Mouse (Mus musculus) MEL (cell line): ENCODE measurements around the gene Socs4.

Source experiments
- CHD1 ChIP-seq: IDR thresholded peaks from 2 replicates; pipeline ENCODE4 v1.6.1; 2012; ENCODE audit warnings: low read depth, mild to moderate bottlenecking, inconsistent platforms, low read length, improper control_type of control experiment
- CTCF ChIP-seq, 3 experiments: IDR thresholded peaks in 2 of 3; conservative IDR thresholded peaks in 1 of 3; 2 replicates each; pipeline ENCODE4 v1.5.1; 2011 to 2012; ENCODE audit warnings: low read length in 3 of 3, low read depth in 2 of 3, mild to moderate bottlenecking in 2 of 3, improper control_type of control experiment in 1 of 3, inconsistent platforms in 1 of 3, mixed read lengths in 1 of 3, moderate library complexity in 1 of 3; ENCODE audit not compliant: control insufficient read depth in 1 of 3, insufficient read depth in 1 of 3, poor library complexity in 1 of 3, severe bottlenecking in 1 of 3
- EP300 ChIP-seq, 2 experiments: IDR thresholded peaks; 2 replicates each; pipeline ENCODE4 v1.6.1; 2011; ENCODE audit warnings: improper control_type of control experiment in 2 of 2, low read length in 2 of 2, low read depth in 1 of 2, mild to moderate bottlenecking in 1 of 2
- GABPA ChIP-seq: IDR thresholded peaks from 2 replicates; pipeline ENCODE4 v1.6.1; 2012; ENCODE audit warnings: low read depth, mild to moderate bottlenecking, inconsistent platforms, low read length, improper control_type of control experiment, moderate library complexity
- GATA1 ChIP-seq: IDR thresholded peaks from 2 replicates; pipeline ENCODE4 v1.6.1; 2011; ENCODE audit warnings: low read depth, low read length, improper control_type of control experiment
- HCFC1 ChIP-seq: IDR thresholded peaks from 2 replicates; pipeline ENCODE4 v1.6.1; 2012; ENCODE audit warnings: low read depth, mild to moderate bottlenecking, inconsistent platforms, low read length, improper control_type of control experiment, moderate library complexity
- MAX ChIP-seq: IDR thresholded peaks from 2 replicates; pipeline ENCODE4 v1.6.1; 2011; ENCODE audit warnings: low read length, improper control_type of control experiment
- POLR2A ChIP-seq, 2 experiments: IDR thresholded peaks; 2 replicates each; pipeline ENCODE4 v1.6.1; 2011 to 2012; ENCODE audit warnings: low read length in 2 of 2, mild to moderate bottlenecking in 2 of 2, control low read depth in 1 of 2, improper control_type of control experiment in 1 of 2, low read depth in 1 of 2, moderate library complexity in 1 of 2; ENCODE audit not compliant: control insufficient read depth in 1 of 2, insufficient read depth in 1 of 2, poor library complexity in 1 of 2
- RAD21 ChIP-seq: IDR thresholded peaks from 2 replicates; pipeline ENCODE4 v1.6.1; 2011; ENCODE audit warnings: mild to moderate bottlenecking, low read depth, low read length, improper control_type of control experiment
- TAL1 ChIP-seq: IDR thresholded peaks from 2 replicates; pipeline ENCODE4 v1.6.1; 2012; ENCODE audit warnings: mild to moderate bottlenecking, inconsistent platforms, low read length, moderate library complexity, mixed read lengths
- USF1 ChIP-seq: IDR thresholded peaks from 2 replicates; pipeline ENCODE4 v1.6.1; 2014; ENCODE audit warnings: low read depth, mild to moderate bottlenecking, inconsistent platforms, low read length, improper control_type of control experiment, moderate library complexity

GRCm38 (mm10) chr14:47269056-47269455, 7.7 kb upstream of the Socs4 start:
- no peak for TF ChIP-seq CTCF (IDR thresholded peaks at IDR 0.05 in 2 of 3, conservative IDR thresholded peaks at IDR 0.05 in 1 of 3; ENCODE audit: control insufficient read depth in 1 of 3, insufficient read depth in 1 of 3, low read depth in 2 of 3, low read length in 3 of 3, poor library complexity in 1 of 3, severe bottlenecking in 1 of 3)
- TF ChIP-seq EP300 (IDR thresholded peaks at IDR 0.05; ENCODE audit: low read depth in 1 of 2, low read length in 2 of 2) = no peak
- no peak for TF ChIP-seq POLR2A (IDR thresholded peaks at IDR 0.05; ENCODE audit: control insufficient read depth in 1 of 2, insufficient read depth in 1 of 2, low read depth in 1 of 2, low read length in 2 of 2, poor library complexity in 1 of 2)
- TF ChIP-seq RAD21 = no peak
- TF ChIP-seq CHD1 = no peak
- no peak for TF ChIP-seq GABPA
- no peak for TF ChIP-seq MAX
- no peak for TF ChIP-seq USF1
- TF ChIP-seq HCFC1 = no peak
- no peak for TF ChIP-seq GATA1
- TF ChIP-seq TAL1 = no peak
